Mouse (Mus musculus): ENCODE measurements around the gene Tsfm. TPM values are rescaled to one million over a fixed set of nuclear protein-coding genes. Genes with fewer than 3 reads are reported as not detected.

Tsfm gene
- total RNA-seq, 4 experiments from 2014 or later: 22.8 to 36.1 (median 30.0) TPM

GRCm38 (mm10) chr10:127042468-127043115 is 12.0 kb upstream of the Tsfm start:
- DNase-seq (ENCODE audit: low spot score in 2 of 2): no peak

- DNase-seq (ENCODE audit: low spot score in 2 of 2): peak; percentile 82 to 90
Measured at GRCm38 (mm10) chr10:127041774-127042338, 11.2 kb upstream of the Tsfm start.

GRCm38 (mm10) chr10:127041274-127041766 is 10.7 kb upstream of the Tsfm start, which contains the start of the genes Mettl1 and Eef1akmt3:
Gene Mettl1, plus strand, starts transcription at chr10:127041414.
Gene Eef1akmt3, minus strand, starts transcription at chr10:127041513.
- DNase-seq (ENCODE audit: low spot score in 2 of 2): no peak

- peak in 1 of 2 experiments; percentile 43 for DNase-seq (ENCODE audit: low spot score in 2 of 2)
Measured at GRCm38 (mm10) chr10:127040569-127041214, 10.1 kb upstream of the Tsfm start.

GRCm38 (mm10) chr10:127037641-127038040 is 7.0 kb upstream of the Tsfm start:
- DNase-seq (ENCODE audit: low spot score in 2 of 2): no peak

GRCm38 (mm10) chr10:127036273-127036672 is 5.6 kb upstream of the Tsfm start:
- no peak for DNase-seq (ENCODE audit: low spot score in 2 of 2)

- DNase-seq (ENCODE audit: low spot score in 2 of 2): no peak
Measured at GRCm38 (mm10) chr10:127033301-127033741, 2.7 kb upstream of the Tsfm start.

- no peak for DNase-seq (ENCODE audit: low spot score in 2 of 2)
Measured at GRCm38 (mm10) chr10:127018422-127018821, 12.2 kb downstream of the Tsfm start.

- no peak for DNase-seq (ENCODE audit: low spot score in 2 of 2)
Measured at GRCm38 (mm10) chr10:127017071-127017470, 13.6 kb downstream of the Tsfm start.

GRCm38 (mm10) chr10:127016488-127016887 is 14.2 kb downstream of the Tsfm start:
- DNase-seq (ENCODE audit: low spot score in 2 of 2): no peak

- DNase-seq (ENCODE audit: low spot score in 2 of 2): no peak
Measured at GRCm38 (mm10) chr10:127003806-127004205, 26.8 kb downstream of the Tsfm start.

GRCm38 (mm10) chr10:127003334-127003733 is 27.3 kb downstream of the Tsfm start:
- no peak for DNase-seq (ENCODE audit: low spot score in 2 of 2)

- DNase-seq (ENCODE audit: low spot score in 2 of 2): no peak
Measured at GRCm38 (mm10) chr10:127002765-127003164, 27.9 kb downstream of the Tsfm start.

- no peak for DNase-seq (ENCODE audit: low spot score in 2 of 2)
Measured at GRCm38 (mm10) chr10:127002056-127002455, 28.6 kb downstream of the Tsfm start.

GRCm38 (mm10) chr10:127001297-127001696 is 29.3 kb downstream of the Tsfm start:
- no peak for DNase-seq (ENCODE audit: low spot score in 2 of 2)

GRCm38 (mm10) chr10:127000529-127000928 is 30.1 kb downstream of the Tsfm start, which contains the start of gene Avil:
Gene Avil, plus strand, starts transcription at chr10:127000709.
- DNase-seq (ENCODE audit: low spot score in 2 of 2): no peak

- no peak for DNase-seq (ENCODE audit: low spot score in 2 of 2)
Measured at GRCm38 (mm10) chr10:126997340-126998113, 33.1 kb downstream of the Tsfm start.

GRCm38 (mm10) chr10:126993621-126994020 is 37.0 kb downstream of the Tsfm start:
- DNase-seq (ENCODE audit: low spot score in 2 of 2): no peak

GRCm38 (mm10) chr10:126991676-126992075 is 39.0 kb downstream of the Tsfm start:
- no peak for DNase-seq (ENCODE audit: low spot score in 2 of 2)

GRCm38 (mm10) chr10:126990313-126991056 is 40.2 kb downstream of the Tsfm start:
- DNase-seq (ENCODE audit: low spot score in 2 of 2): peak; percentile 60 to 78
